Mouse (Mus musculus) ES-Bruce4 (cell line): Measurements from ENCODE around the gene Nsa2. TPM values are rescaled to one million over a fixed set of nuclear protein-coding genes. Genes with fewer than 3 reads are reported as not detected.

ENCODE experiments used
- H3K27ac ChIP-seq: 2 replicates; pipeline ENCODE4 v1.5.1; 2012; ENCODE audit warnings: low read length, inconsistent platforms; ENCODE audit not compliant: insufficient read depth
- H3K27me3 ChIP-seq: 2 replicates; pipeline ENCODE4 v1.6.1; 2012; ENCODE audit warnings: mild to moderate bottlenecking, low read length, inconsistent platforms; ENCODE audit not compliant: control insufficient read depth, poor library complexity, insufficient read depth, severe bottlenecking
- H3K36me3 ChIP-seq: 2 replicates; pipeline ENCODE4 v1.6.1; 2012; ENCODE audit warnings: inconsistent platforms, mild to moderate bottlenecking, low read length, moderate library complexity; ENCODE audit not compliant: control insufficient read depth, poor library complexity, insufficient read depth, severe bottlenecking
- H3K4me1 ChIP-seq: one replicate; pipeline ENCODE4 v1.8.1; 2011; ENCODE audit warnings: low read length; ENCODE audit not compliant: control insufficient read depth, insufficient read depth
- H3K4me3 ChIP-seq: 2 replicates; pipeline ENCODE4 v1.5.1; 2011; ENCODE audit warnings: low read depth, mild to moderate bottlenecking, low read length
- H3K9ac ChIP-seq: 2 replicates; pipeline ENCODE4 v1.6.1; 2012; ENCODE audit warnings: low read depth, mild to moderate bottlenecking, inconsistent platforms; ENCODE audit not compliant: poor library complexity, severe bottlenecking
- H3K9me3 ChIP-seq: replicated peaks from 2 replicates; pipeline ENCODE4 v1.6.1; 2012; ENCODE audit warnings: mild to moderate bottlenecking, low read length, inconsistent platforms; ENCODE audit not compliant: control insufficient read depth, poor library complexity, insufficient read depth, severe bottlenecking
- CTCF ChIP-seq: IDR thresholded peaks from one replicate; pipeline ENCODE4 v1.8.1; 2011; ENCODE audit warnings: low read depth, low read length
- EP300 ChIP-seq: IDR thresholded peaks from 2 replicates; pipeline ENCODE4 v1.6.1; 2011; ENCODE audit warnings: low read depth, low read length; ENCODE audit not compliant: insufficient read depth
- POLR2A ChIP-seq: IDR thresholded peaks from one replicate; pipeline ENCODE4 v1.8.1; 2011; ENCODE audit warnings: low read length; ENCODE audit not compliant: insufficient read depth
- polyA plus RNA-seq: library from polyadenylated mRNA; stranded (reverse); fragments of >200 nt; gene quantifications from 2 replicates; pipeline ENCODE4 v1.2.4, GENCODE M21; 2011; ENCODE audit warnings: low read depth; ENCODE audit not compliant: missing spikeins, insufficient read depth, insufficient read length

Gene Nsa2
- polyA plus RNA-seq, result 347 and 360 TPM in 2 replicates

DNA sequence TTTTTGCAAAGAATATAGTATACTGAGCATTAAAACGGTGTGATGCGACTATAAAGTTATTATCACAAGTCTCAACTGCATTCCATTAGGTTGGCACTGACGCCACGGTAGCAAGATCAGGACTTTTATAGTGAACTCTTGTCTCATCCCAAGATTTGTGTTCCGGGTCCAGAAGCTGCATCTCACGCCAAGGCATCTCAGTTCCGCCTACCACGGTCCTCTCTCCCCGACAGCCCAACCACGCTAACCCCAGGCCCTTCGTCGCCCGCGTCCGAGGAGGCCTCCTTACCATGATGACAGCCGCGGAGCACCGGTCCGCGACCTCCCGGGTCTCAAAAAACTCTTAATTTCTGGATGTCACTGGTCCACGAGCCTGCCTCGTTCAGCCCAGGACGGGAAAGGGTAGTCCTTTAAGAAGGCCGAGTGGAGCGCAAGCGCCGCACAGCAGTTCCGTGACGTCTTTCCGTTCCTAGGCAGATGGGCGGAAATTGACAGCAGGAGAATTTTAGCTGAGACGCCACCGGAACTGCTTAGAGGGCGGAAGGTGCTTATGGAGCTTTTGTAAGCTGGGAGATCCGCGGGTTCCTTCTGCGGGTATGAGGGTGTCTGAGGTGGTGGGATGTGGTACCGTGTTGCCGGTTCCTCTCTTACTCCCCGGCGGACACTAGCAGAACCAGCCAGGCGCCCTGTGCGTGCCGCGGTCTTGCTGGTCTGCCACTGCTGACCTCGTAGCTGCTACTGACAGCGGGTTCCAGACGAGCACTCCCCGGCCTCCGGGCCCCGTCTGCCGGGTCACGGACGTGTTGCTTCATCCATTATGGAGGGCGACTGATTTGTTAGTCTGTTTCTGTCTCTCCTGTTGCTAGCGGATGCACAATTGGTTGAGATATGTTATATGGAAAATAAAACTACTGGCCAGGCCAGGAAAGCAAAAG is at the start of gene Nsa2, which contains the start of gene Gfm2:
TSS of gene Nsa2 (minus strand) at position 472 of the 935 bp plus-strand sequence.
TSS of gene Gfm2 (plus strand) at position 472 of the 935 bp plus-strand sequence.
- TF ChIP-seq CTCF (no peak), POLR2A (peak; percentile 49), EP300 (no peak)
- peaks cover 17% of the 10 kb centered on the region for H3K36me3 ChIP-seq

GRCm38 (mm10) chr13:97186346-97186745 is 48.6 kb upstream of the Nsa2 start:
- Histone ChIP-seq H3K27ac (no peak overlapping the region), H3K9me3 (no peaks in the 10 kb centered on the region), H3K9ac (no peak overlapping the region), H3K36me3 (peaks cover 22% of the 10 kb centered on the region), H3K27me3 (no peaks in the 10 kb centered on the region), H3K4me3 (no peak overlapping the region), H3K4me1 (no peaks in the 10 kb centered on the region)
- TF ChIP-seq CTCF (no peak), EP300 (no peak), POLR2A (no peak)

More for the DNA sequence above, at the start of gene Nsa2, which contains the start of gene Gfm2:
- Histone ChIP-seq H3K4me3 (peak within 1 kb of the TSS; percentile 92), H3K4me1 (no peaks in the 10 kb centered on the region), H3K9me3 (no peaks in the 10 kb centered on the region), H3K27me3 (no peaks in the 10 kb centered on the region), H3K27ac (0 out of 2 replicates have a peak within 1 kb of the TSS, but pooled peaks have one; percentile 14), H3K9ac (peak within 1 kb of the TSS; percentile 77)

DNA sequence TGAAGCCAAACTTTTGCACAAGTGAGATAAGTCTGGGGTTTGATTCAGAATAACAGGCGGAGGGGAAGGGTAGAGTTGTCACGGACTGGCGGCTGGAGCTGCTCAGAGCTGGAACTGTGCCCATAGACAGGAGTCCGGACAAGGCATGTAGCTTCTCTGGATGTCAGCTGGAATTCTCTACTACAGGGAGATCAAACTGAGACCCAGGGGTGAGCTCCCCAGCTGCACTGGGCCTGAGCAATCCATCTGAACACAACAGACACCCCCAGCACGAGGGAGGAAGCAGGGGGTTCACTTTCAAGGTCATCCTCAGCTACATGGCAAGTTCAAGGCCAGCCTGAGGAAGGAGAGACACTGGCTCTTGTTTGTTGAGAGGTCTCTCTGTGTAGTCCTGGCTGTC is 46.9 kb upstream of the Nsa2 start:
- Histone ChIP-seq H3K36me3 (peaks cover 30% of the 10 kb centered on the region), H3K27me3 (no peaks in the 10 kb centered on the region), H3K27ac (no peak overlapping the region), H3K9me3 (no peaks in the 10 kb centered on the region), H3K9ac (no peak overlapping the region), H3K4me1 (no peaks in the 10 kb centered on the region), H3K4me3 (no peak overlapping the region)
- TF ChIP-seq EP300 (no peak), POLR2A (no peak), CTCF (no peak)

DNA sequence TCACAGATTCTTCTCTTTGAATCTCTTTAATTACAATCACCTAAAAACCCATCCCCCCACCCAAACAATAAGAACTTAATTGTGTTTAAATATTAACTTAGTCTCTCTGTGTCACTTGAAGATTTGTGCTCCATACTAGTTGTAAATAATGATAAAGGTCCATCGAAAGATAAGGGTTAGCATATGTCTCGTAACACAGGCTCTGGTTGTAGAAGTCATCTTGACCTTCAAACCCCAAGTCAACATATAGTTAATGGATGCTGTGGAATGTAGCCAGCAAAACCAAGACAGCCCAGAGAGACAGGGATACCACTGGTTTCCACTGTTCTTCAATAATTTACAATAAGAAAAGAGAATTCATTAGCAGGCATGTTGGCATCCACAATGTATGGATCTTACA is 46.4 kb upstream of the Nsa2 start:
- TF ChIP-seq EP300 (no peak), POLR2A (no peak), CTCF (no peak)
- H3K4me3 ChIP-seq, result no peak overlapping the region

GRCm38 (mm10) chr13:97182821-97183220 is 45.1 kb upstream of the Nsa2 start:
- no peaks in the 10 kb centered on the region for H3K4me1 ChIP-seq
- no peak for TF ChIP-seq CTCF
- no peak overlapping the region for H3K4me3 ChIP-seq
- no peak overlapping the region for H3K27ac ChIP-seq
- peaks cover 32% of the 10 kb centered on the region for H3K36me3 ChIP-seq
- no peak overlapping the region for H3K9ac ChIP-seq
- no peaks in the 10 kb centered on the region for H3K9me3 ChIP-seq
- H3K27me3 ChIP-seq, result no peaks in the 10 kb centered on the region

More for the DNA sequence above, 46.4 kb upstream of the Nsa2 start:
- Histone ChIP-seq H3K27me3 (no peaks in the 10 kb centered on the region), H3K27ac (no peak overlapping the region), H3K9me3 (no peaks in the 10 kb centered on the region), H3K36me3 (peaks cover 28% of the 10 kb centered on the region), H3K9ac (no peak overlapping the region), H3K4me1 (no peaks in the 10 kb centered on the region)
